ENCODE assay signal across 10 mouse cellular contexts in the genomic region with DNA sequence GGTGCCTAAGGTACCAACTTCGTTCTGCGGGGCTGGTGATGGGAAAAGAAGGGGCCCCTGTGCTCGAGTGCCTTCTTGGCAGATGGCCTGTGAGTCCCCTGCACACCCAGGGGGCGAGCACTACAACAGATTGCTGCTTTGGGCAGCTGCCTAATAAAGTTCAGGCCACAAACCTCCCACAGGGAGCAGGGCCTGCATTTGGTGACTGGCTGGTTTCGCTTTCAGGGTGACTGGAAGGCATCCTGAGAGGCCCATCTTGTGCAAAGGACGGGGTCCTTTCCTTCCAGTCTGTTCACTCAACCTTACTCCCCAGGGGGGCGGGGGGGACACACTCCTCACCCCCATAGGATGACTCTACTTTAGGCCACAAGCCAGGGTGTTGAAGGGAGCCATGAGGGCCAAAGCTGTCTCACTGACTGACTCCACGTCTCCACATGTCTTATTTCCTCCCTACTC. TPM values are rescaled to one million over a fixed set of nuclear protein-coding genes. Genes with fewer than 3 reads are reported as not detected.
A peak's percentile ranks its signal among the peaks of the same experiment; 100 is the strongest.
DNase-seq lines count a peak whose midpoint lies in the region; ATAC-seq and TF ChIP-seq lines count a peak whose summit lies in the region.
"Had no signal": no experiment of that assay in that cellular context is flagged by ENCODE, and none has a peak within 500 bp of the region (broad histone marks: within the 10 kb centered on the region; RNA-seq: fewer than 3 reads in every experiment).

No protein-coding gene starts in this region.

- no peaks in the 10 kb centered on the region for H3K36me3 ChIP-seq in hindbrain, embryonic 11.5 days (ENCODE audit: control insufficient read depth, insufficient read depth, low read length)
- H3K36me3 ChIP-seq in hindbrain, embryonic 13.5 days, result no peaks in the 10 kb centered on the region
- H3K36me3 ChIP-seq in embryonic facial prominence, embryonic 13.5 days, result no peaks in the 10 kb centered on the region
- H3K36me3 ChIP-seq in midbrain, postnatal 0 days (ENCODE audit: insufficient read depth, low read length), result no peaks in the 10 kb centered on the region
- H3K36me3 ChIP-seq: limb, embryonic 15.5 days had no signal

- 67% methylated on average over 8 of the region's 8 CpGs for WGBS in hindbrain, embryonic 11.5 days
- 57% methylated on average over 8 of the region's 8 CpGs for WGBS in hindbrain, embryonic 13.5 days
- 72% methylated on average over 8 of the region's 8 CpGs for WGBS in embryonic facial prominence, embryonic 13.5 days
- 66% methylated on average over 8 of the region's 8 CpGs for WGBS in midbrain, postnatal 0 days

- H3K4me1 ChIP-seq in hindbrain, embryonic 11.5 days (replicated peaks; ENCODE audit: control insufficient read depth, insufficient read depth, low read length), result peaks cover 3% of the 10 kb centered on the region; the same call in 1 of the 2 replicates
- H3K4me1 ChIP-seq in hindbrain, embryonic 13.5 days (replicated peaks), result peaks cover 7% of the 10 kb centered on the region
- peaks cover 18% of the 10 kb centered on the region for H3K4me1 ChIP-seq in embryonic facial prominence, embryonic 13.5 days
- H3K4me1 ChIP-seq in midbrain, postnatal 0 days (ENCODE audit: insufficient read depth, low read length), result 0 out of 2 replicates have a peak, but pooled peaks cover 2% of the 10 kb centered on the region

- H3K9me3 ChIP-seq in hindbrain, embryonic 11.5 days (ENCODE audit: control insufficient read depth, low read length), result no peaks in the 10 kb centered on the region
- H3K9me3 ChIP-seq in hindbrain, embryonic 13.5 days, result 0 out of 2 replicates have a peak, but pooled peaks cover 2% of the 10 kb centered on the region
- H3K9me3 ChIP-seq in embryonic facial prominence, embryonic 13.5 days, result no peaks in the 10 kb centered on the region
- no peaks in the 10 kb centered on the region for H3K9me3 ChIP-seq in midbrain, postnatal 0 days (ENCODE audit: low read length)

- ATAC-seq in hindbrain, embryonic 11.5 days (ENCODE audit: low FRiP score), result no peak
- ATAC-seq in hindbrain, embryonic 13.5 days (ENCODE audit: low FRiP score), result no peak
- no peak for ATAC-seq in embryonic facial prominence, embryonic 13.5 days (ENCODE audit: insufficient number of reproducible peaks, insufficient read depth, low FRiP score, low TSS enrichment, low read depth)
- no peak for ATAC-seq in midbrain, postnatal 0 days (ENCODE audit: low FRiP score)

- DNase-seq in hindbrain, embryonic 11.5 days (ENCODE audit: low spot score), result no peak
- peak; percentile 64 for DNase-seq in CD4-positive, CD25-positive, alpha-beta regulatory T cell, adult 2 months (ENCODE audit: low read depth, low spot score)
- DNase-seq in midbrain, postnatal 0 days (ENCODE audit: low spot score), result peak; percentile 21
- no peak for DNase-seq in right cerebral cortex, postnatal 4 days
- DNase-seq in yolk sac, embryonic 10.5 days (ENCODE audit: low spot score), result no peak
- DNase-seq in gastrocnemius, postnatal 10 days, result no peak

- H3K27me3 ChIP-seq in hindbrain, embryonic 11.5 days (ENCODE audit: control insufficient read depth, insufficient read depth, low read length), result no peaks in the 10 kb centered on the region
- H3K27me3 ChIP-seq in hindbrain, embryonic 13.5 days, result no peaks in the 10 kb centered on the region
- no peaks in the 10 kb centered on the region for H3K27me3 ChIP-seq in embryonic facial prominence, embryonic 13.5 days
- H3K27me3 ChIP-seq in midbrain, postnatal 0 days (ENCODE audit: insufficient read depth, low read length), result no peaks in the 10 kb centered on the region
- H3K27me3 ChIP-seq: limb, embryonic 15.5 days had no signal

- TF ChIP-seq CTCF in midbrain, postnatal 0 days (IDR thresholded peaks at IDR 0.05), result no peak

- peak overlapping the region; percentile 32; the same call in 1 of the 2 replicates for H3K9ac ChIP-seq in hindbrain, embryonic 11.5 days (ENCODE audit: low read depth, low read length)
- H3K9ac ChIP-seq in hindbrain, embryonic 13.5 days, result no peak overlapping the region; the same call in 1 of the 2 replicates
- H3K9ac ChIP-seq in embryonic facial prominence, embryonic 13.5 days, result 0 out of 2 replicates have a peak overlapping the region, but pooled peaks have one; percentile 46
- no peak overlapping the region for H3K9ac ChIP-seq in midbrain, postnatal 0 days (replicated peaks; ENCODE audit: low read length, poor library complexity, severe bottlenecking)
- H3K9ac ChIP-seq: limb, embryonic 15.5 days had no signal

- H3K4me3 ChIP-seq in hindbrain, embryonic 11.5 days (ENCODE audit: low read depth, low read length), result no peak overlapping the region
- no peak overlapping the region for H3K4me3 ChIP-seq in hindbrain, embryonic 13.5 days
- H3K4me3 ChIP-seq in embryonic facial prominence, embryonic 13.5 days, result no peak overlapping the region
- H3K4me3 ChIP-seq in midbrain, postnatal 0 days (ENCODE audit: low read depth, low read length), result no peak overlapping the region
- H3K4me3 ChIP-seq: limb, embryonic 15.5 days had no signal

- peak overlapping the region; percentile 5; the same call in 1 of the 2 replicates for H3K4me2 ChIP-seq in hindbrain, embryonic 11.5 days (replicated peaks; ENCODE audit: low read depth, low read length)
- H3K4me2 ChIP-seq in hindbrain, embryonic 13.5 days, result no peak overlapping the region
- H3K4me2 ChIP-seq in embryonic facial prominence, embryonic 13.5 days, result no peak overlapping the region
- H3K4me2 ChIP-seq in midbrain, postnatal 0 days (ENCODE audit: low read depth, low read length, poor library complexity, severe bottlenecking), result no peak overlapping the region
- H3K4me2 ChIP-seq: limb, embryonic 15.5 days had no signal

- 0 out of 2 replicates have a peak overlapping the region, but pooled peaks have one; percentile 52 for H3K27ac ChIP-seq in hindbrain, embryonic 11.5 days (ENCODE audit: low read depth, low read length)
- H3K27ac ChIP-seq in hindbrain, embryonic 13.5 days, result no peak overlapping the region
- peak overlapping the region; percentile 16; the same call in 1 of the 2 replicates for H3K27ac ChIP-seq in embryonic facial prominence, embryonic 13.5 days
- H3K27ac ChIP-seq in midbrain, postnatal 0 days (ENCODE audit: low read depth, low read length), result no peak overlapping the region
- H3K27ac ChIP-seq: limb, embryonic 15.5 days had no signal

RNA-seq across cellular contexts. Expression of a gene that starts 15.1 kb away (rescaled TPM):
- polyA plus RNA-seq in hindbrain, embryonic 11.5 days (2014; fragmentation: Nextera tagmentation; extraction: Ambion mirVana), result not detected in 2 replicates
- polyA plus RNA-seq in hindbrain, embryonic 13.5 days (2015; fragmentation: Nextera tagmentation; extraction: Ambion mirVana), result 0.05 and 0.13 TPM in 2 replicates
- polyA plus RNA-seq in embryonic facial prominence, embryonic 13.5 days (2015; fragmentation: Nextera tagmentation; extraction: Ambion mirVana), result 0.28 and 0.30 TPM in 2 replicates
- total RNA-seq in midbrain, postnatal 0 days (2014; rRNA removed), result 0.33 and 0.38 TPM in 2 replicates
- polyA plus RNA-seq in midbrain, postnatal 0 days (2015; fragmentation: Nextera tagmentation; extraction: Ambion mirVana), result 0.19 and 0.22 TPM in 2 replicates
- total RNA-seq in gastrocnemius, postnatal 10 days (2021), result under 1 TPM in 1 of 2 experiments, not detected in 1; 0.18 TPM

RNA-seq across cellular contexts. Expression of a gene that starts 21.1 kb away (rescaled TPM):
- polyA plus RNA-seq in hindbrain, embryonic 11.5 days (2014; fragmentation: Nextera tagmentation; extraction: Ambion mirVana), result 11.8 and 12.4 TPM in 2 replicates
- polyA plus RNA-seq in hindbrain, embryonic 13.5 days (2015; fragmentation: Nextera tagmentation; extraction: Ambion mirVana), result 8.0 and 8.2 TPM in 2 replicates
- polyA plus RNA-seq in embryonic facial prominence, embryonic 13.5 days (2015; fragmentation: Nextera tagmentation; extraction: Ambion mirVana), result 38.6 and 41.2 TPM in 2 replicates
- 2.4 and 2.7 TPM in 2 replicates for total RNA-seq in midbrain, postnatal 0 days (2014; rRNA removed)
- polyA plus RNA-seq in midbrain, postnatal 0 days (2015; fragmentation: Nextera tagmentation; extraction: Ambion mirVana), result 8.6 and 10.4 TPM in 2 replicates
- total RNA-seq in gastrocnemius, postnatal 10 days (2021), result 10 to 100 TPM; 53.5 to 58.3 TPM

RNA-seq across cellular contexts. Expression of a gene that starts 34.3 kb away (rescaled TPM):
- 0.10 and 0.22 TPM in 2 replicates for polyA plus RNA-seq in hindbrain, embryonic 11.5 days (2014; fragmentation: Nextera tagmentation; extraction: Ambion mirVana)
- 0.42 and 0.48 TPM in 2 replicates for polyA plus RNA-seq in hindbrain, embryonic 13.5 days (2015; fragmentation: Nextera tagmentation; extraction: Ambion mirVana)
- 0.45 TPM in 1 of 2 replicates, not detected in the other for polyA plus RNA-seq in embryonic facial prominence, embryonic 13.5 days (2015; fragmentation: Nextera tagmentation; extraction: Ambion mirVana)
- 1.1 and 2.4 TPM in 2 replicates for total RNA-seq in midbrain, postnatal 0 days (2014; rRNA removed)
- 0.49 and 0.65 TPM in 2 replicates for polyA plus RNA-seq in midbrain, postnatal 0 days (2015; fragmentation: Nextera tagmentation; extraction: Ambion mirVana)
- under 1 TPM in 1 of 2 experiments, not detected in 1; 0.40 TPM for total RNA-seq in gastrocnemius, postnatal 10 days (2021)
- total RNA-seq: heart, postnatal 14 days had no signal

RNA-seq across cellular contexts. Expression of a gene that starts 41.7 kb away (rescaled TPM):
- 0.05 and 0.24 TPM in 2 replicates for polyA plus RNA-seq in hindbrain, embryonic 11.5 days (2014; fragmentation: Nextera tagmentation; extraction: Ambion mirVana)
- polyA plus RNA-seq in hindbrain, embryonic 13.5 days (2015; fragmentation: Nextera tagmentation; extraction: Ambion mirVana), result 0.23 and 0.31 TPM in 2 replicates
- polyA plus RNA-seq in embryonic facial prominence, embryonic 13.5 days (2015; fragmentation: Nextera tagmentation; extraction: Ambion mirVana), result 0.53 and 1.5 TPM in 2 replicates
- total RNA-seq in midbrain, postnatal 0 days (2014; rRNA removed), result 0.66 TPM in 1 of 2 replicates, not detected in the other
- 0.10 and 0.26 TPM in 2 replicates for polyA plus RNA-seq in midbrain, postnatal 0 days (2015; fragmentation: Nextera tagmentation; extraction: Ambion mirVana)
- under 1 TPM in 1 of 2 experiments, not detected in 1; 0.38 TPM for total RNA-seq in gastrocnemius, postnatal 10 days (2021)
- total RNA-seq: heart, postnatal 14 days had no signal

Comparison
In these comparisons a context has a peak if more than half of its experiments do, and no peak if none do; other contexts are left out.
1. H3K27ac ChIP-seq: peak in hindbrain, embryonic 11.5 days (single experiment) and embryonic facial prominence, embryonic 13.5 days (single experiment); none in hindbrain, embryonic 13.5 days (single experiment) and midbrain, postnatal 0 days (single experiment).
2. H3K9ac ChIP-seq: peak in hindbrain, embryonic 11.5 days (single experiment) and embryonic facial prominence, embryonic 13.5 days (single experiment); none in hindbrain, embryonic 13.5 days (single experiment) and midbrain, postnatal 0 days (single experiment).
3. DNase-seq: peak in CD4-positive, CD25-positive, alpha-beta regulatory T cell, adult 2 months (single experiment) and midbrain, postnatal 0 days (single experiment); none in hindbrain, embryonic 11.5 days (single experiment), right cerebral cortex, postnatal 4 days (single experiment), yolk sac, embryonic 10.5 days (single experiment) and gastrocnemius, postnatal 10 days (single experiment).